In genomic region chr2:29493396-29494031, GRCm38 (mm10) we compare ENCODE assay signal across 9 mouse cellular contexts.
A peak's percentile ranks its signal among the peaks of the same experiment; 100 is the strongest.
DNase-seq lines count a peak whose midpoint lies in the region; ATAC-seq lines count a peak whose summit lies in the region.
"Had no signal": no experiment of that assay in that cellular context is flagged by ENCODE, and none has a peak within 500 bp of the region (broad histone marks: within the 10 kb centered on the region; RNA-seq: fewer than 3 reads in every experiment).

No protein-coding gene starts in this region.

- peaks cover 6% of the 10 kb centered on the region; the same call in 1 of the 2 replicates for H3K27me3 ChIP-seq in forebrain, embryonic 10.5 days (ENCODE audit: poor library complexity, severe bottlenecking)
- H3K27me3 ChIP-seq in hindbrain, embryonic 10.5 days (ENCODE audit: insufficient read depth, poor library complexity, severe bottlenecking), result no peaks in the 10 kb centered on the region
- no peaks in the 10 kb centered on the region for H3K27me3 ChIP-seq in midbrain, embryonic 14.5 days (ENCODE audit: control insufficient read depth, insufficient read depth, low read length)
- H3K27me3 ChIP-seq: CH12.LX had no signal

- peaks cover 66% of the 10 kb centered on the region for H3K4me1 ChIP-seq in forebrain, embryonic 10.5 days
- H3K4me1 ChIP-seq in hindbrain, embryonic 10.5 days (replicated peaks), result peaks cover 64% of the 10 kb centered on the region
- peaks cover 44% of the 10 kb centered on the region for H3K4me1 ChIP-seq in midbrain, embryonic 14.5 days (ENCODE audit: control insufficient read depth, insufficient read depth, low read length)

- H3K4me2 ChIP-seq in midbrain, embryonic 14.5 days (ENCODE audit: low read length), result no peak overlapping the region

- no peak for ATAC-seq in midbrain, embryonic 14.5 days (ENCODE audit: low FRiP score, low TSS enrichment)

- peak overlapping the region; percentile 66 for H3K27ac ChIP-seq in forebrain, embryonic 10.5 days
- peak overlapping the region; percentile 72 for H3K27ac ChIP-seq in hindbrain, embryonic 10.5 days
- peak overlapping the region; percentile 72 for H3K27ac ChIP-seq in midbrain, embryonic 14.5 days (replicated peaks; ENCODE audit: low read depth, low read length)

- peak; percentile 17 for DNase-seq in gastrocnemius, adult 18-20 months (ENCODE audit: low spot score)
- DNase-seq in gastrocnemius, postnatal 14 days, result no peak
- peak; percentile 24 for DNase-seq in forebrain, embryonic 10.5 days (ENCODE audit: extremely low spot score, low spot score)
- no peak for DNase-seq in hindbrain, embryonic 10.5 days (ENCODE audit: low spot score)
- DNase-seq in midbrain, embryonic 14.5 days, result peak; percentile 59
- no peak for DNase-seq in layer of hippocampus, adult 9-11 months
- no peak for DNase-seq in thymus, postnatal 0 days (ENCODE audit: low spot score)
- DNase-seq in yolk sac, embryonic 10.5 days (ENCODE audit: low spot score), result no peak

- intact Hi-C loops in gastrocnemius, postnatal 14 days (cut with DNase I; ENCODE audit: low total_unique reads), result no loop called here

- peak overlapping the region; percentile 29; the same call in 1 of the 2 replicates for H3K9ac ChIP-seq in midbrain, embryonic 14.5 days (replicated peaks; ENCODE audit: low read length)

- H3K4me3 ChIP-seq in forebrain, embryonic 10.5 days, result no peak overlapping the region
- no peak overlapping the region for H3K4me3 ChIP-seq in hindbrain, embryonic 10.5 days
- H3K4me3 ChIP-seq in midbrain, embryonic 14.5 days (replicated peaks; ENCODE audit: low read depth, low read length), result no peak overlapping the region

- H3K36me3 ChIP-seq in forebrain, embryonic 10.5 days (replicated peaks), result no peaks in the 10 kb centered on the region
- no peaks in the 10 kb centered on the region for H3K36me3 ChIP-seq in hindbrain, embryonic 10.5 days
- H3K36me3 ChIP-seq in midbrain, embryonic 14.5 days (ENCODE audit: control insufficient read depth, insufficient read depth, low read length), result no peaks in the 10 kb centered on the region

- 24% methylated on average over 9 of the region's 9 CpGs for WGBS in forebrain, embryonic 10.5 days
- WGBS in hindbrain, embryonic 10.5 days, result 20% methylated on average over 9 of the region's 9 CpGs
- WGBS in midbrain, embryonic 14.5 days, result 15% methylated on average over 9 of the region's 9 CpGs

- H3K9me3 ChIP-seq in forebrain, embryonic 10.5 days, result no peaks in the 10 kb centered on the region
- no peaks in the 10 kb centered on the region for H3K9me3 ChIP-seq in hindbrain, embryonic 10.5 days
- no peaks in the 10 kb centered on the region for H3K9me3 ChIP-seq in midbrain, embryonic 14.5 days (ENCODE audit: control insufficient read depth, low read length)

Comparison
In these comparisons a context has a peak if more than half of its experiments do, and no peak if none do; other contexts are left out.
1. DNase-seq: peak in gastrocnemius, adult 18-20 months (single experiment), forebrain, embryonic 10.5 days (single experiment) and midbrain, embryonic 14.5 days (single experiment); none in gastrocnemius, postnatal 14 days (single experiment), hindbrain, embryonic 10.5 days (single experiment), layer of hippocampus, adult 9-11 months (single experiment), thymus, postnatal 0 days (single experiment) and yolk sac, embryonic 10.5 days (single experiment).
2. Peak in every context shown above with its lines, with median percentiles within 50 percentile points of each other: H3K27ac ChIP-seq.